Mouse (Mus musculus): ENCODE measurements around the gene Cd72.

GRCm38 (mm10) chr4:43441639-43442038, 12.8 kb downstream of the Cd72 start, which contains the start of gene Tesk1:
- no peak for TF ChIP-seq POLR2A (IDR thresholded peaks at IDR 0.05; ENCODE audit: low read depth, low read length)
- TF ChIP-seq CTCF (IDR thresholded peaks at IDR 0.05; ENCODE audit: extremely low read depth, insufficient read depth, insufficient read length, insufficient replicate concordance), result no peak
